Mouse (Mus musculus): Measurements from ENCODE around the gene Gm8082.
"Not testable (repeated sequence)": the region's sequence is repeated elsewhere in the genome, so short reads cannot be mapped to it uniquely, and the experiment has no call there.

Gm8082 gene

DNA sequence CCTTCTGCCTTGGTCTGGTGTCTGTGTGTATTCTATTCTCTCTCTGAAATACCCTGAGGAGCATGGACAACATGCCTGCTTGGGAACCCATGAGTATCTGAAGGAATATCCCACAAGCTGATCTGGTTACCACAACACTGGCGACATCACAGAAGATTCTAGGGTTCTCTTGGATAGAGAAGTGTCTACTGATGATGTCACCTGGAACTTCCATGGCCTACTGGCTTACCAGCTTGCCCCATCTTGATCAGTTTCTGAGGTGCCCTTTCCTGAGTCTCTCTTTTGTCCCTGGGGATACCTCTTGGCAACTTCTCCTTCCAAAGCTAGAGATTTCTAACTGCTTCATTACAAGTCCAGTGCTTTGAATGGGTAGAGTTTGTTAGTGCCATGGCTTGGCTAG lies at the start of gene Gm8082:
Gm8082 (minus strand) TSS at position 101 of the 400 bp plus-strand sequence.
- not testable (repeated sequence) for DNase-seq

DNA sequence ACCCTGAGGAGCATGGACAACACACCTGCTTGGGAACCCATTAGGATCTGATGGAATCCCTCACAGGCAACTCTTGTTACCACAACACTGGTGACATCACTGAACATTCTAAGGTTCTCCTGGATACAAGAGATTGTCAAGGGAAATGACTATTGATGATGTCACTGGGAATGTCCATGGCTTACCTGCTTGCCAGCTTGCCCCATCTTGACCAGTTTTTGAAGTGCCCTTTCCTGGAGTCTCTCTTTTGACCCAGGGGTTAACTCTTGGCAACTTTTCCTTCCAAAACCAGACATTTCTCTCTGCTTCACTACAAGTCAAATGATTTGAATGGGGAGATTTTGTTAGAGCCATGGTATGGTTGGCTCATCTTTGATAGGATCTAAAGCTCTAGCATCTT lies 22.1 kb upstream of the Gm8082 start, which contains the start of gene Gm10376:
Gm10376 (minus strand) TSS at position 101 of the 400 bp plus-strand sequence.
- not testable (repeated sequence) for DNase-seq
